Mouse (Mus musculus) brain, embryonic 18.5 days (tissue): Measurements from ENCODE around the gene Slc24a3.

Experiments used
- DNase-seq: peaks from one replicate; pipeline ENCODE4 v3.0.0-alpha.2; 2012; ENCODE audit warnings: low read depth, low spot score

Slc24a3 gene

DNA sequence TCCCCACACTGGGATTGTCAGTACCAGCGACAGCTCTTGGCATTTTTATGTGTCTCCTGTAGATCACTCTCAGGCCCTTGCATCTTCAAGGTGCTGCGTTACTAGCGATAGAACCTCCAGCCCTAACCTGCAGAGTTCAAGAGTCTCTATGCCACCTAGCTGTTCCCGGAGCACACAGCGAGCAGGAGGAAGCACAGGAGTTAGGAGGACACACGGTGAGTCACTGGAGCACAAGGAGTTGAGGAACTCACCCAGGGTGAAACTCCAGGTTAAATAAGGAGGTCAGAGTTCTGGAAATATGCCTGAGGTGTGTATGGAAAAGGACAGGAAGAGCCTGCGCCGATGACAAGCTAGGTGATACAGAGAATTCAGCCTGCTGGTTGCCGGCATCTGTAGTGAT is 513.2 kb downstream of the Slc24a3 start:
- DNase-seq: no peak

DNA sequence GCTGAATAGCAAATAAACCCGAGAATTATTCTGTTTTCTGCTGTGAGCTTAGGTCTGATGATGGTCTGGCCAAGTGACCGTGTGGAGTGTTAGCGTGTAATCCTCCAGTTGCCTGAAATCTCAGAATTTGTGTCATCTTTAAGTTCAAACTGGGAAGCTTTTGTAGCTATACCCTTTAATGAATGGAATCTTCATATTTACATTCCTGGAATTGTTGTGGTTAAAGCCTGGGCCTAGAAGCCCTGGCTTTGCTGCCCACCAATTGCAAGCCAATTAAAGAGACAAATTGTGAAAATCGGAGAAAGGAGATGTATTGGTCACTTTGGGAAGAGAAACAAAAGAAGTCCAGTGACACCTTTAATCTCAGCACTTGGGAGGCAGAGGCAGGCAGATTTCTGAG is 514.1 kb downstream of the Slc24a3 start:
- DNase-seq: no peak

DNA sequence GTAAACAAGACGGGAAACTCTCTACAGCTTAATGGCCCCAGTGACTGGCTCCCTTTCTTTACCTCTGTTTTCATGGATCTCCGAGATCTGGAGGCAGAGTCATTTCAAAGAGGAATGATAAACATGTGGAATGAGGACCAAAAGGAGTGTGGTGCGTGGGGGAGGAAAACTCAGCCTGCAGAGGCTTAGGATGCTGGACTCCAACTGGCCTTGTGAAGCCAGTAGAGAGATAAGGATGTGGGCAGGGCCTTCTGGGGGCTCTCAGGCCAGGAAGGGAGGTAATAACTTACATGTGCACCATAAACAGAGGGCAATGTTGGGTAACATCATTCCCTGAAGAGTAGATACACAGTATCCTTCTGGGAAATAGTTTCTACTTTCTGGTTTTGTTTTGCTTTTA is 515.4 kb downstream of the Slc24a3 start:
- DNase-seq: no peak

DNA sequence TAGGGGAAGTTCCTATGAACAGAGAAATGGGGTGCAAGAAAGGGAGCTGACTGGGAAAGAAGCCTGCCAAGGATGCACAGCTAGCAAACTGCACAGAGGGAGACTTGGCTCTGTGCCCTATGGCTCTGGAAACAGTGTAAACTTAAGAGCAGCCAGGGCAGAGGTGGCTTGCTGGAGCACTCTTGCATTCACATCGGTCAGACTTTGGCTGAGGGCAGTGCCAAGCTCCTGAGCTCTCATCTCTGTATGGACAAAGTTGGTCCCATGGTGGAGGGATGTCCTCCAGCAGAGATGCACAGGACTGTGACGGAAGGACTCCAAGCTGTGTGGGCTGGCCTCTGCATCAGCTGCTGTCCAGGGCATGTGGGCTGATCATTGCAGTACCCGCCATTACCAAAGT is 516.0 kb downstream of the Slc24a3 start:
- no peak for DNase-seq

DNA sequence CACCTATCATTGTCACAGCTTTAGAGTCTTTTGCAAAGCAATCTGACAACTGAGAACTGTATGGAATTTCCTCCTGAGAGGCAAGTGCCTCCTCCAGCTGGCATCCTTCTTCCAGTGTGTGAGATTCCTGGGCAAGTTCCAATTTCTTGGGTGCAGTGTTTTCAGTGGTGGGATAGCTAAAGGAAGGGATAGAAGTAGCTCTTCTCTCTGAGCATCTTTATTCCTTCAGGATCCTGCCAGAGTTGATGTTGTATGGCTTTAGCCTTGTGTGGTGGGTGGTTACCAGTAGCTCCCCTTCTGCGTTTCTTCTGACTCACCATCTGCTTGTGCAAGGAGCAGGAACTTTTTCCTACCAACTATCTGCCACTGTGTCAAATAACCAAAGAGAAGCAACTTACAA is 516.6 kb downstream of the Slc24a3 start:
- DNase-seq: no peak

DNA sequence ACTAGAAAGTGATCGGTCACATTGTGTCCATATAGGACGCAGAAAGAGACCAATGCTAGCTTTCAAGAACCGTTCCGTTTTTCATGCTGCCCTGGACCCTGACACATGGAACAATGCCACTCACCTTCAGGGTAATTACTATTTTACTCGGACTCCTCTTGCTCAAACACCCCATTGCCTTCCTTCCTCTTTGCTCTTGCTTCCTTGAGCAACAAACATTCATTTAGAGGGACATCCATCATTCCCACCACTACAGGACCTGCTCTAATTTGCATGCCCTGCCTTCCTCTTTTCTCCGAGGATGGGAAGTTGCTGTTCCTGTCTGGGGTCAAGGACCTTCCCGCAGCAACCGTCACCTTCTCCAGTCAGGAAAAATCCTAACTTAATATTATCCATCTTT is 517.3 kb downstream of the Slc24a3 start:
- no peak for DNase-seq

DNA sequence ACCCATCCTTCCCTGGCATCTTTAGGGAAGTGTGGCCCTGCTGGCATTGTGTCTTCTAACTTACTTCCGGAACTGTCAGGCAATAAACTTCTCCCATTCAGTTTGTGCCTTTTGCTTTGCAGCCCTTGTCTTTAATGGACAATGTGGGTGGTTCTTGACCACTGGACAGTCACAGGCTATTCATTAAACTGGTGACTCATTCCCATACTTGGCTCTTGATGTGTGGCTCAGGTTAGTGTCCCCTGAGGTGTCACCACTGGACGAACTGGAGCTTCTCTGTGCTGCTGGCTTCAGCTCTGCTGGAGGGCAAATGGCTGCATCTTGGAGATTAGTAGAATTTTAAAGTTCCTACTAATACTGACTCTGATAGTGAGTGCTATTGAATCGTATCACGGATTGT is 518.5 kb downstream of the Slc24a3 start:
- DNase-seq: no peak

DNA sequence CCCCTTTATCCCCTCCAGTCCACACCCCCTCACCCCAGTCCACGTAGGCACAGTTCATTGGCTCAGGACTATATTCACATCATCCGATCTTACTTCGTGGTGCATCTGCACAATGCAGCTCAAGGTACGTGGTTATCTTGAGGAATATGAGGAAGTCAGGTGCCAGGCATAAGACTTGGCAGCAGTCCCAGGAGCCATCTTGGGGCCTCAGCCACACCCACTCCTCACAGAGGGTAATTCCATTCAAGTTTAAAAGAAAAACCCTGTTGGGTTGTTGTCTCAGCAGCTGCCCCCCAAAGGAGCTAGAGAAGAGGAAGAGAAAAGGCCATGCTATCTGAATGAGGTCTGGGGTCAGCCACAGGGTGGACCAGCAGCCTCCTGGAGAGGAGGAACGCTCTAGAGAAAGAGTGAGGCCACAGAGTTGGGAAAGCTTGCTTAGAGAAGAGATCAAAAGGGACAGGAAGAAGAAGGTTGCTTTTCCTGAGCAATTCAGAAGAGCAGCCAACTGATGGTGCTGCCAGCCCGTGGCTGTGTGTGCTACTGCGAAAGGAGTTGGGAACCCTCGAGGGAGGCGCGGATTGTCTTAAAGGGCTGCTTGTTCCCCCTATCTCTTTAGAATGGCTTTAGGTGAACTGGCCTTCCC is 523.9 kb downstream of the Slc24a3 start:
- DNase-seq: no peak
